Mouse (Mus musculus) small intestine, adult 10 weeks (tissue): Measurements from ENCODE around the gene Dcaf7. TPM values are rescaled to one million over a fixed set of nuclear protein-coding genes. Genes with fewer than 3 reads are reported as not detected.

Source experiments
- polyA plus RNA-seq: library from polyadenylated mRNA; stranded (reverse); fragments of 350-450 nt; fragmentation: Illumina TruSeq; extraction: RNeasy Lipid Tissue Mini Kit (QIAGEN cat#74804); gene quantifications from one replicate; pipeline ENCODE4 v1.2.3, GENCODE M21; 2014; ENCODE audit warnings: low replicate concordance

Dcaf7 gene
- 36.5 TPM for polyA plus RNA-seq

DNA sequence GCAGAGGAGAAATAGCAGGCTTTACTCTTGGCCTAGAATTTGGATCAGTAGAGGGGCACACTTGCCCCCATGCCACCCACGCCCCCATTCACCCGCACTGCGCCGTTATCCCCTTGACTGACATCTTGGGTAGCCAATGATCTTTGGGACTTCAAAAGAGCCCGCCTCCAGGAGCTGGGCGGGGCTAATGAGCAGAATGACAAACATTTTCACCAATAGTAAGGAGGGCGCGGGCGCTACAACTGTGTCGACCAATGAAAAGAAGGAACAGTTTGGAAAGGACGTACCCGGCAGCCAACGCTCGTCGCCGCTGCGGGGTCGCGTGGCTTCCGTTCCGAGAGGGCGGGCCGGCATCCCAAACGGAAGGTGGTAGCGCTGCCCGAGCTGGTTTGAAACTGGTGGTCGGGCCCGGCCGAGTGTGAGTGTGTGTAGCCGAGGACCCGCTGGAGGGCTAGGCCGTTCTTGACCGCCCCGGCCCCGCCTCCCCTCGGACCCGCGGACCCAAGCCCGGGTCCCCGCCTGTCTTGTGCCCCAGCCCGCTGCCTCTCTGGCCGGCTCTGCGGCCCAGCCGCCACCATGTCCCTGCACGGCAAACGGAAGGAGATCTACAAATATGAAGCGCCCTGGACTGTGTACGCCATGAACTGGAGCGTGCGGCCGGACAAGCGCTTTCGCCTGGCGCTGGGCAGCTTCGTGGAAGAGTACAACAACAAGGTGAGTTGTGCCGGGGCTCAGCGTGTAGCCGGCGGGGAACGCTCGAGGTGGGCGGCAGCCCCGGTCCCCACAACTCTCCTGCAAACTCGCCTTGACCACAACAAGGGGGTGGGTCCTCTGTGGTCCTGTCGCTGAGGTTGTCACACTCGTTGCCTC is at the start of gene Dcaf7:
Gene Dcaf7 (plus strand): TSS at position 325 of the 870 bp plus-strand sequence.

DNA sequence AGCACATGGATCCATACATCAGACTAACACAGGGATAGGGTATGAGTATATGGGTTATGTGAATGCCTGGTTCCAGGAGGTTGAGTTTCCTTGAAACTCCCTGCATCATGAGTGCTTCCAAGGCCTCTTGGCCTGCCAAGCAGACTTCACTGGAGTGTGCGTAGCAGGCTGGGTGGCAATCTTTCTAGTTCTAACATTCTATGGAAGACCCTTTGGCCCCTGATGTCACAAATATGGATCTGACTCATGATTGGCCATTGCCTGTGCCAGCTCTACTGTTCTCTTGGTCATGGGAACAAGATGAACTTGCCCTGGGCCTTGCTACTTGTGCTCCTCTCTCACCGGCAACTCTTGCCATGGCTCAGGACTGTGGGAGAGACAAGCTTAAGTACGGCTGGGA is 42.3 kb upstream of the Dcaf7 start, which contains the start of gene Ace3:
Gene Ace3 (plus strand): TSS at position 301 of the 400 bp plus-strand sequence.

DNA sequence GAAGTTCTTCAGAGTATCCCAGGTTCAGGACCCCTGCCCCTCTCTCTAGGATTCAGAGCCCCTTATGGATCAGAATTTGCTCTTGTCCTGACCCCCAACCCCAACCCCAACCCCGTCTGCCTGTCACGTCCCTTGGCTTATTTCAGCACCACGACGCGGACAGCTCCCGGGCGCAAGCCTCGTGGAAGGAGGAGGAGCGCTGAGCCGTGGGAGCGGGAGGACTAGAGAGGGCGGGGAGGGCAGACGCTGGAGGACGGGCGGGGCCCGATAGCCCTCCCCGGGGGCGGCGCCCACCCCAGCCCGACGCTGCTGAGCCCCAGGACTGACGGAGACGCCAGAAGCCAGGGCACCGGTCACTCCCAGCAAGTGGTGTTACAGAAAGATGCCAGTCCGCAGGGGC is 28.9 kb upstream of the Dcaf7 start, which contains the start of gene Kcnh6:
Gene Kcnh6 (plus strand): TSS at position 304 of the 400 bp plus-strand sequence.

DNA sequence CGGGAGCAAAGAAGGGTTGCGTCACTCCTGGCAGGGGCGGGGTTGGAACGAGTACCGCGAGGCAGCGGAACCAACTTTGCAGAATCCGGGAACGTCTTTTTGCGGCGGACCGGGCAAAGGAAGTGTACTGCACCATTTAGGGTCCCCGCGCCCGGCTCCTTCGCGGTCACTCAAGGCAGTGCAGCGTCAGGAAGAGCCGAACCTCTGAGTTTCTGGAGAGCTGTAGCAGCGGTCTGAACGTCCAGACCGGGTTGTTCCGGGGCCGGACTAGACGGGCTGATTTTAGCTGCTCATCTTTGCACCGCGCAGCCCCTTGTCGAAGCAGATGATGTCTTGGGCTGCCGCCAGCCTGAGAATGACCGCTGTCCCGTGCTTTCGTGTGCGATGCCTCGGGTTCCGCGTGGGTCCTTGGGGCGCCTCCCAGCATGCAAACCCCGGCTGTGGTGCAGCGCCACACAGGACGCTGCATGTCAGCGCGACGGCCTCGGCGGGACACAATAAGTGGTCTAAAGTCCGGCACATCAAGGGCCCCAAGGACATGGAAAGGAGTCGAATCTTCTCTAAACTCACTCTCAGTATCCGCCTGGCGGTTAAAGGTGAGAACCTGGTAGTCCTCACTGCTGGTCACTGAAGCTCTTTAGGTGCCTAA is 29.4 kb downstream of the Dcaf7 start, which contains the start of gene Taco1:
Gene Taco1 (plus strand): TSS at position 139 of the 649 bp plus-strand sequence.

DNA sequence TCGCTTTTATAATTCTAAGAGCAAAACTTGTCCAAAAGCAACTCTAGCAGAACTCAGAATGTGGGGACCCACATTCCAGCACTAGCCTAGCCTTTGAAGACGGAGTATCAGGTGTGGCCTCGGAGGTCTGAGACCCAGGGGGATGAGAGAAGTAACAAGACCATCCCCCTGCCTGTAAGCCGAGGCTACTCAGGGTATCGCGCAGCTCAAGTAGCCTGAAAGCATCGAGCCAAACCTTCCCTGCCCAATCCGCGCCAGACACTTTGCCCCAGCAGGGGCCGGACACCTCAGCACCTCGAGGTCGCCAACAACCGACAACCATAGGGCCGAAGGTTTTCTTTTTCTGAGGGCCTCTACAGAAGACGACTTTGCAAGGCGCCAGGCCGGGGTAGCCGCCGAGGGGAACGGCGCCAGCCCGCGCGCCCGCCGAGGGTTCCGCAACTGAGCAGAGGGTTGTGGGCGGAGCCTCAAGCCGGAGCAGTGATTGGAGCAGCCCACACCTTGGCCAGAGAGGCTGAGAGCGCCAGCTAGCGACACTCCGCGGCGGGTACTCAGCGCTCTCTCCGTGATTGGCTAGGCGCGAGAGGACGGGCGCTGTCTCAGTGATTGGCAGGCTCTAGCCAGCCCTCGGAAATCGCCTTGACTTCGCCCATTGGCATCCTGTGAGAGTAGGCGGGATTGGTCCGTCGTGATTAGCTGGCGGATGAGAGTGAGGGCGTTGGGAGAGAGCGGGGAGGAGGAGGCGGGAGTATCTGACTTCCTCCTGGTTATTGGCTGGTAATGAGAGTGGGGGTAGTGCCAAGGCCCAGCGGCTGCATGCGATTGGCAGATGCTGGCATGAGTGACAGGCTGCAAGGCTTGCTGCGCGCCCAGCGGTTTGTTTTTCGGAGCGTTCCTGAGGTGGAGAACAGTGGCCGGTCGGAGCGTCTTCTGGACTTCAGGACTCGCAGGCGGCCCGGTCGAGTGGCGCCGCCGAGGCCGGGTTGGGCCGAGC is 47.3 kb downstream of the Dcaf7 start, which contains the start of gene Map3k3:
Gene Map3k3 (plus strand): TSS at position 906 of the 994 bp plus-strand sequence.

Other genes starting within 250 kb of the Dcaf7 start
- 20.2 TPM for gene Cyb561, start 83.5 kb upstream of the Dcaf7 start, polyA plus RNA-seq
- gene Ace, start 68.9 kb upstream of the Dcaf7 start, polyA plus RNA-seq: 272 TPM
- gene Ace3, start 42.2 kb upstream of the Dcaf7 start, polyA plus RNA-seq: not detected
- gene Kcnh6, start 28.7 kb upstream of the Dcaf7 start, polyA plus RNA-seq: not detected
- gene Taco1, start 29.2 kb downstream of the Dcaf7 start, polyA plus RNA-seq: 6.8 TPM
- gene Map3k3, start 47.7 kb downstream of the Dcaf7 start, polyA plus RNA-seq: 3.5 TPM
- not detected for gene Gm10840, start 124.0 kb downstream of the Dcaf7 start, polyA plus RNA-seq
- 1.6 TPM for gene Limd2, start 124.0 kb downstream of the Dcaf7 start, polyA plus RNA-seq
- 3.2 TPM for gene Strada, start 165.3 kb downstream of the Dcaf7 start, polyA plus RNA-seq
- 131 TPM for gene Ccdc47, start 179.5 kb downstream of the Dcaf7 start, polyA plus RNA-seq
- 34.6 TPM for gene Ddx42, start 180.1 kb downstream of the Dcaf7 start, polyA plus RNA-seq
- gene Ftsj3, start 219.2 kb downstream of the Dcaf7 start, polyA plus RNA-seq: 5.4 TPM
- gene Psmc5, start 219.3 kb downstream of the Dcaf7 start, polyA plus RNA-seq: 15.4 TPM
- gene Smarcd2, start 236.1 kb downstream of the Dcaf7 start, polyA plus RNA-seq: 9.3 TPM
- gene Tcam1, start 239.8 kb downstream of the Dcaf7 start, polyA plus RNA-seq: not detected